Mouse (Mus musculus) thymus, postnatal 14 days (tissue): Measurements from ENCODE around the gene Zfp12.

Source experiments
- DNase-seq: peaks from one replicate; pipeline ENCODE4 v3.0.0; 2021

Zfp12 gene

GRCm38 (mm10) chr5:143266794-143267193 lies 31.8 kb downstream of the Zfp12 start:
- DNase-seq: no peak

- no peak for DNase-seq
These were observed 34.0 kb downstream of the Zfp12 start for GRCm38 (mm10) chr5:143268985-143269362.

GRCm38 (mm10) chr5:143269363-143270150 lies 34.6 kb downstream of the Zfp12 start, which contains the start of gene Zfp316:
TSS of gene Zfp316 (minus strand) at chr5:143270022.
- DNase-seq: peak; percentile 58

- DNase-seq: no peak
These were observed 35.2 kb downstream of the Zfp12 start for GRCm38 (mm10) chr5:143270151-143270519.

DNA sequence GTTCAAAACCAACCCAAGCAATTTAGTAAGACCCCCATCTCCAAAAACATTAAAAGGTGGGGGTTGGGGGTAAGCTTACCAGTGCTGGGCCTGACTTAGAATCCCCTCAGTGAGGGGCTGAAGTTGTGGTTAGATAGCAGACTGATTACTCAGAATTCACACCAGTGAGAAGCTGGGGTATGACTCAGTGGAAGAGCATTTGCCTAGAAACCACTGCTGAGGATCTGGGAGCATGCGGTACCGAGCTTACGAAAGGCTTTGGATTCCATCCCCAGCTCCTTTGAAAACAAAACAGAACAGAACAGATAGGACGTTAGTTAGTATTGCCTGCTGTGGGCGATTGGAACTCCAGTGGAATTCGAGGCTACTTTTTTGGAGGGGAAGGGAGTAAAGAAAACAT lies 36.7 kb downstream of the Zfp12 start:
- no peak for DNase-seq

DNA sequence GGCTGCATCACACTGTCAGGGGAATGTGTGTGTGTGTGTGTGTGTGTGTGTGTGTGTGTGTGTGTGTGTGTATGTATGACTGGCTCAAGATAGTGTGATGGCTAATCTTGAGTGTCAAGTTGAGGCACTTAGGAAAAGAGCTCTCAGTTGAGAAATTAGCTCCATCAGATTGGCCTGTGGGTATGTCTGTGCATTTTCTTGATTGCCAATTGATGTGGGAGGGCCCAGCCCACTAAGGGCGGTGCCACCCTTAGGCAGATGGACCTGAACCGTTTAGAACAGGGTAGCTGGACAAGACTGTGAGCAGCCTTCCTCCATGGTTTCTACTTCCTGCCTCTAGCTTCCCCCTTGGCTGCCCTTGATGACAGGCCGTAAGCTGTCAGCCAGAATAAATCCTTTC lies 37.1 kb downstream of the Zfp12 start:
- DNase-seq: no peak

GRCm38 (mm10) chr5:143272540-143273330 lies 37.8 kb downstream of the Zfp12 start:
- DNase-seq: no peak

GRCm38 (mm10) chr5:143275761-143276160 lies 40.8 kb downstream of the Zfp12 start:
- no peak for DNase-seq

GRCm38 (mm10) chr5:143279247-143279646 lies 44.3 kb downstream of the Zfp12 start:
- no peak for DNase-seq

DNA sequence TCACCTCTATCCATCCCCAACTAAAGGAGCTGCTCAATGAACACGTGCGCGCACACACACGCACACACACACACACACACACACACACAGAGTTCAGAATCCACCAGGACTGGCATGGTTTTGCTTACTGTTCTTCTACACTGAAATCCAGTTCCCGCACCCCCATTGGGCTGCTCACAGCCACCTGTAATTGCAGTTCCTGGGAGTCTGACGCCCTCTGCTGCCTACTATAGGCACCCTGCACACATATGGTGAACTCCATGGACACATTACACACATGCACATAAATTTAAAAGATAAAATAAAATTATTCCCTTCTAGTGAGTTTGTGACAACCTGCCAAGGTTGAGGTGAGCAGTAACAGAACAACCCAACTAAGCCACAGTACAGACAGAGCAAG lies 49.8 kb downstream of the Zfp12 start:
- no peak for DNase-seq

- peak; percentile 46 for DNase-seq
These were observed 52.9 kb downstream of the Zfp12 start for GRCm38 (mm10) chr5:143287774-143288328.

DNA sequence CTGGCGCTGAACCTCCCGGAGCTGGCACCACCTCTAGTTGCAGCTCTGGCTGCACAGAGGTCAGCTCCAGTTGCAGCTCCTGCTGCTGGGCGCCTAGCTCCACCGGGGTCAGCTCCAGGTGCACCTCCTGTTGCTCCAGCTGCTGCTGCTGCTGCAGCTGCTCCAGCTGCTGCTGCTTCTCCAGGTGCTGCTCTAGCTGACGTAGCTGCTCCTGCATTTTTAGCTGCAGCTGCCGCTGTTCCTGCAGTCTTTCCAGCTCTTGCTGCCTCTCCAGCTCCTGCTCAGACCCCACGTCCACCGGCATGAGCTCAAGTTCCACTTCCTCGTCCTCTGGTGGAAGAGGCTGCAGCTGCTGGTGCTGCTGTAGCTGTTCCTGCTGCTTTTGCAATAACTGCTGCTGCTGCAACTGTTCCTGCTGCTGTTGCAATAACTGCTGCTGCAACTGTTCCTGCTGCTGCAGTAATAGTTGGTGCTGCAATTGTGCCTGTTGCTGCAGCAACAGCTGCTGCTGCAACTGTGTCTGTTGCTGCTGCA lies 53.5 kb downstream of the Zfp12 start:
- DNase-seq: no peak

- DNase-seq: no peak
These were observed 54.3 kb downstream of the Zfp12 start for GRCm38 (mm10) chr5:143289299-143289698.

DNA sequence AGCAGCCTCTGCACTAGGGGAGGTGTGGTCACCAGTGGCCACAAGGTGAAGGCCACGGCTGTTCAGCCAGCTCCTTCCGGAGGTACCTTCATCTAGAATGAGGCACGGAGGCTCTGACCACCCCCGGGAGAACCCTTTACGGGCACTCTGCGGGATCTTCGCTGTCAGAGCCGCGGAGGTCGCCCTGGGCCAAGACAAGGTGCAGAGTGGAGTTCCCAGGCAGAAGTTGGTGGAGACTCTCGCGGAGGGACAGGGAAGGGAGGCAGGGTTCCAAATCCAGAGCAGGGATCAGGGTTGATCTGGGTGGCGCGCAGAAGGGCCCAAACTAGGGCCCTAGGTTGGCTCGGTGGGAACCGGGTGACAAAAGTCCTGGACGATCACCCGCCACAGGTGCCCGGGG lies 57.9 kb downstream of the Zfp12 start:
- DNase-seq: no peak

DNA sequence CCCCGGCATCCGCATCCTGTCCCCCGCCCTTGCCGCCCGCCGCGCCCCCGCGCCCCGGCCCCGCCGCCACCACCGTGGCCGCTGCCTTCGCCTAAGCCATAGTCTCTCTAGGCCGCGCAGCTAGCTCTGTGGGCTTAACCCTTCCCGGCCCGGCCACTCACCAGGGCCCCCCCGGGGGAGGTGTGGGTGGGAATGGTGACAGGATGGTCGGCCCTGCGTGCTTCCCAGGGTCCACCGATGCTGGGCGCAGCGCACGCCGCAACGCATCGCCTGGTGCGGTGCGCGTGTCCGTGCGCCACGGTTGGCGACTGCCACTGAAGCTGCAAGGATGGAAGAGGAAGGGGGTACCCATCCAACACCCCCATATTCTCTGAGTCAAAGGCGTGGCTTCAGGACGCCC lies 58.4 kb downstream of the Zfp12 start, which contains the start of gene Zfp853:
Zfp853 (minus strand) TSS at position 220 of the 400 bp plus-strand sequence.
- DNase-seq: no peak

GRCm38 (mm10) chr5:143294862-143295261 lies 59.9 kb downstream of the Zfp12 start:
- DNase-seq: no peak

- DNase-seq: no peak
These were observed 60.4 kb downstream of the Zfp12 start for GRCm38 (mm10) chr5:143295330-143295729.

- no peak for DNase-seq
These were observed 63.0 kb downstream of the Zfp12 start for GRCm38 (mm10) chr5:143297986-143298385.

DNA sequence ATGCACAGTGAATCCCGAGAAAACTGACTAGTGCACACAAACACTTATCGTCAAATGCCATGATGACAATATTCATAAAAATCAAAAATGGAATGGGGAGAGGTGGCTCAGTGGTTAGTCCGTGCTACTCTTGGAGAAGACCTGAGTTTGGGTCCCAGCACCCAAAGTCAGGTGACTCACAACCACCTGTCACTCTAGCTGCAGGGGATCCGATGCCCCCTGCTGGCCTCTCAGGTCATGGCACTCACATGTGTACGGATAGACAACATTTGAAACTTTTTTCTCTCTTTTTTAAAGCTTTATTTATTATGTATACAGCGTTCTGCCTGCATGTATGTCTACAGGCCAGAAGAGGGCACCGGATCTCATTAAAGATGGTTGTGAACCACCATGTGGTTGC lies 63.4 kb downstream of the Zfp12 start:
- no peak for DNase-seq
